Mouse (Mus musculus) thymus, postnatal 36 days (tissue): ENCODE measurements at regions not wholly inside any gene's neighbourhood (a gene's known extent, or its start where the extent isn't known, plus 50 kb on each side); places are given as distances from the start of the nearest gene placed in this dataset.
A peak's percentile ranks its signal among the peaks of the same experiment; 100 is the strongest.

Experiments used
- DNase-seq, 2 experiments: peaks; one replicate each; pipeline ENCODE4 v3.0.0; 2022; ENCODE audit warnings: mixed read lengths in 2 of 2

DNA sequence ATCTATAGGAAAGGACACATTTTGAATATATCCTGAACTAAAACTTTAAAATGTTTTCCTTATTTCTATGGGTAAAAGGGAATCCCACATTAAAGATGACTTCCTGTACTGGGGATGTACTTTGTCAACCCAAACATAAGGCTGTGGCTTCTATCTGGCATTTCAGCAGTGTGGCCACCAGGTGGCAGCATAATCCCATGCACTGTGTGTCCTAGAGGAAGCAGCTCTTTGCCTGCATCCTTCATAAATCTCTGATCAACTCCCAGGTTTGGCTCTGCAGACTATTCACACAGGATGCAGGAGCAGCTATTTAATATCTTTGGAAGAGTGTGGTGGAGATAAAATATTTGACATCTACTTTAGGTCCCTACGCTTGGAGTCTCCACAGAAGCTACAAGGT is 59.1 kb downstream of the Bmp15 start:
- peak; percentile 17 to 18 for DNase-seq

DNA sequence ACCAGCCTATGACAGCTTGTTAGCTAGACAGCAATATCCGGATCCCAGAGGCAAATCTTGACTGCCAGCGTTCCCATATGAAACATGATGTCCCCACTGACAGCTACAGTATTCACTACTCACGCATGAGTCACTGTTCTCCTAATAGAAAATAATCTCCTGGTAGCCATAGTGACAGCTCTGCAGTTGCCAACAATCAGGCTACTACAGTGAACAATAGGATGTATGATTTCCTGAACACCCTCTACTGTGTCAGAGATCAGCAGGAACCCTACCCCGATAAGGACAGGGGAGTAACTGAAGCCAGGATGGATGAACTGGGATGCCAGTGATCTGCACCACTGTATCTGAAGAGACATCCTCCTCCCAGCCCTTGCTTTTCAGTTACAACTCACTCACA is 62.0 kb downstream of the Bmp15 start:
- DNase-seq: no peak

DNA sequence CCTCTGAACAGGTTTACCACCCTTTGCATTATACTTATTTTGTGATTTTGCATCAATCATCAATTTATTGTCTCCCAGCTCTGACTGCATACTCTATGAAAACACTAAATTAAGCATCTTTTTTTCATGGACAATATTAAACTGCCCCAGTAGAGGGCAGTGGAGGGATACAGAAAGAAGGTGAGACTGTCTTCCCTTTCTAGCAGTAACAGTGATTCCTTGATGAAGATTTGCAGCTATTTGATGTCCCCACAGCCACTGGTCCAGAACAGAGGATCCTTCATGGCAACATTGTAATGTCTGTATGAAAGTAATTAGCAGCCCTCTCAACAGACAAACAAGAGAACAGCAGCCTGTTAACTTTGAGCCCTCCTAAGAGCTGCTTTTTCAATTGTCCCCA is 66.5 kb downstream of the Bmp15 start:
- no peak for DNase-seq

DNA sequence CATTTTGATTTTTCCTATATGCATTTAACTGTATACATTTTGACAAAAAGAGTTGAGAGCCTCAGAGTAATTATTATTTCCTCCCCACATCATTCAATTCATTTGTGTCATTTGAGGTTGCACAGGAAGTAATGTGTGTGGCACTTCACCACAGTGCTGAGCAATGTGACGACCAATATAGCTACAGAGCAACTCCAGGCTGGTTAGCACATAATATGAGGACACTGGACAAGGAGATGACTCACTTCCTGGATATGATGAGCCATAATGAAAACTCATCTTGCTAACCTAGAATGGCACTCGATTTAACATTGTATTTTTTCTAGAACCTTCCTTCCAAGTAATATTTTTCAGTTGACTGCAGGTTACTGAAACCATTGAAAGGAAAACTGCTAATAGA is 67.6 kb downstream of the Bmp15 start:
- DNase-seq: no peak
